Mouse (Mus musculus) mouse trophoblast stem cell (cell line): ENCODE results near the gene Spg20.

Experiments
- in situ Hi-C, 2 experiments: fragments of 300-500 bp; cut with MseI, MboI; formaldehyde crosslinking; loops; 2 replicates in 1 of 2; 3 replicates in 1 of 2; pipeline ENCODE4 v1.15.1; 2025

Gene Spg20

DNA sequence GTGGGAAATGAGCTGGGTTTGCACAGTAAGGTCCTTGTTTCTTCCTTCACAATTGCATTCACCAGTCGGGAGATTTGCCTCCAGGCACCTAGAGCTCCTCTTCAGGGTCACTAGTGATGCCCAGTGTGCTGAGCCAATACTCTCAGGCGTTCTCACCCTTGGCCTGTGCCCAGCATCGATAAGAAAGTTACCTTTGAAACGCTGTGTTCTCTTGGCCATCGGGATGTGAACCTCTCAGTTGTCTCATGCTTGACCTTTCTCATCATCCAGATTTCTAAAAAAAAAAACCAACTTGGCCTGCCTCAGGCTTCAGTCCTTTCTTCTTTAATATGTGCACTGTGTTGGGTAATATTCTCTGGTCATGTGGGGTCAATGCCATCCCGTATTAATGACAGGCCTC, 34.5 kb downstream of the Spg20 start:
- in situ Hi-C loops, result no loop called here

DNA sequence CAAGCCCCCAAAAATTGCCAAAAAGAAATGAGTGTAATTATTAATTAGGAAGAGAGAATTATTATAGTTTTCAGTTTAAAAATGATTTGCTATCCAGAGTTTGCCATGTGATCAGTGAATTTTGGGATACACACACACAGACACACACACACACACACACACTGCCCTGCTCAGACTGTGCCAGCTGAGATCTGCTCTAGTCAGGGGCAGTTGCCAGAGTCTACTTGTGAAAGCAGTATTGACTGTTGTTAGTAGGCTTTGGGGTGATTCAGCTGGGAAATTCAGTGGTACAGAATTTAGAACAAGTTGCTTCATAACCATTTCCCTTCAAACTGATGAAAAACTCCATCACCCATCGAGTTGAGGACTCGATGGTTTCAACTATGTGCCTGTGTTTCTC, 35.2 kb downstream of the Spg20 start:
- in situ Hi-C loops, result no loop called here

DNA sequence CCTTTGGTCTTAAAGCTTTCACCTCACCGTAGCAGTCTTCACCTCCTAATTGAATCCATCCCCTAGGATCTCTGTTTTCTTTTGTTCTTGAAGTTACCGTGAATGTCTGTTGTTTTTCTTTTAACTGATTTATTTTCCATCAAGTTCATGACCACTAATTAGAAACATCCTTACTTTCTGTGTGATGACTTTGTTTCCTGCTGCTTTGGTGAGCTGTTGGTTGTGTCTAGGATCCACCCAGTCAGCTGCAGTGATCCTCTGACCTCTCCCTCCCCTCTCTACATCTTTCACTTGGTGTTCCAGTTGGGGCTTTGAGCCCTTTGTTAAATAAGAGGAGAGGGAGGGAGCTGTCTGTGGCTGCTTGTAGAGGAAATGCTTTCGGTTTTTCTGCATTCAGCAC, 36.2 kb downstream of the Spg20 start:
- in situ Hi-C loops, result no loop called here

DNA sequence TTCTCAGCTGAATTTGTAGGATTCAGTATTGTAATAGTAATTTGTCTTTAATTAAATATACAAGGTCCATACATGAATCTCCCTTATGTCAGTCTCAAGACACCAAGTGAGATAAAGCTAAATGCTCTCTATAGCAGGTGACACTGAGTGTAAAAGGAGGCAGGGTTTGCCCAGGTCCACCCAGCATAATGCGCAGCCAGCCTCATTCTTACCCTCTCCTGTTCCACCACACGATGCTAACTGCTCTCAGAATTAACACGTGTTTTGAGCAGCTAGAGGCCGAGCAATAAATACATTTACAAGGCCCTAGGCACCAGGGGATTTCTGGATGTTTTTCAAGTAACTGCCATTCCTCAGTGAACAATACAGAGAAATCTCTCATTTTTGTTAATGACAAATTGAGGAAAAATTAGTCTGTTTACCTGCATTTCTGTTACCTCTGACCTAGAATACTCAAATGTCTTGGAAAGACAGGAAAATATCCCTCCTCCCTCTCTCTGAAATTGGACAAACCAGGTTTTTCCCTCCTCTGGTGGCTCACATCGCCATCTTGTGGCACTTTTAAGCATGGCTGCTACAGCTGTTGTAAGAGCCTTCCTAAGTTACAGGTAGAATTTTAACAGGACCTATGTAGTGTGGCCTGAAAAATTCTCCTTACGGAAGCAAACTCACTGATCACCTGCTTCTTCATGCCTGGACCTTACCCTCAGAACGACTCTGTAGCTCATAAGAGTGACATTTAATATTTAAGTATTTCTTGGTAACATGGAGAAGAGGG, 39.9 kb downstream of the Spg20 start:
- in situ Hi-C loops, result loop anchor here (5.0 to 10.0 kb wide), 3 partner anchors 75 to 205 kb away; no protein-coding TSS in a partner anchor

DNA sequence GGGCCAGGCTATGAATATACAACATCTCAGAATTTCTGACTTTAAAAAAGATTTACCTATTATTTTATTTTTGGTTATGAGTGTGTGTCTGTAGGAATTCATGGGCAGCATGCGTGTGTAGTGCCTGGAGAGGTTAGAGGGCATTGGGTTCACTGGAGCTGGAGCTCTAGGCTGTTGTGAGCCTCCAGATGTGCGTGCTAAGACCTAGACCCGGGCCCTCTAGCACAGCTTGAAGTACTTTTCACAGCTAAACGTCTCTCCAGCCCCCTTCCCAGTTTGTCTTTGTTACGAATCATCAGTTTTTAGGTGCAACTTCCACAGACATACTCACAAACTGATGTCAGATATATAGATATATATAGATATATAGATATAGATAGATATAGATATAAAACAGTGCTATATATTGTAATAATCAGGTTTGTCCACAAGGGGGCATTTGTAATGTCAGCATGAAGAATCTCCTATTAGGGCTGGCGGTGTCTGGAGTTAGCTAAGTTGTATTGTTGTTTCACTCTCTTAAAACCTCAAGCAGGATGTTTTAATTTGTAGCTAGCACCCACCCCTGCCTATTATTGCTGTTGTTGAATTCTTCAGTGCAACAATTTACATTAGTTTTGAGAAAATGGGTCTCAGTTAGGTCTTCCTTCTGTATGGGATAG, 40.9 kb downstream of the Spg20 start:
- in situ Hi-C loops, result loop anchor here (5.0 to 10.0 kb wide), 3 partner anchors 76 to 204 kb away; no protein-coding TSS in a partner anchor

DNA sequence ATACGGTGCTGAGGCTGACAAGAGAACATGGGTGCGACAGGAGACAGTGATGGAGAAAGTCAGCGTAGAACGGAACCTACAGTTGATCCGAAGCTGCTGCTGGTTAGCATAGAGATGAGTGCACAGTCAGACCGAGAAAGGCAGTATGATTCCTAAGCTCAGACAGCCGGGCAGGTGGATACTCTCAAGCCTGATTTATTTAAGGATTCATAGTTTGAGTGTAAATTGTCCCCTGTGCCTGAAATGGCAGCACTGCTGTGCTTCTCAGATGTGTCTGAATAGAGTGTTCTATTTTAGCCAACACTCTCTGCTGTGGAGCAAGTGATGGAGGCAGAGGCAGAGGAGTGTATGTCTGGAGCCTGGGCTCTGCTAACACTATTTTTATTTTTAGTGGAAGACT, 42.3 kb downstream of the Spg20 start:
- in situ Hi-C loops, result loop anchor here (5.0 to 10.0 kb wide), 3 partner anchors 77 to 203 kb away; no protein-coding TSS in a partner anchor

DNA sequence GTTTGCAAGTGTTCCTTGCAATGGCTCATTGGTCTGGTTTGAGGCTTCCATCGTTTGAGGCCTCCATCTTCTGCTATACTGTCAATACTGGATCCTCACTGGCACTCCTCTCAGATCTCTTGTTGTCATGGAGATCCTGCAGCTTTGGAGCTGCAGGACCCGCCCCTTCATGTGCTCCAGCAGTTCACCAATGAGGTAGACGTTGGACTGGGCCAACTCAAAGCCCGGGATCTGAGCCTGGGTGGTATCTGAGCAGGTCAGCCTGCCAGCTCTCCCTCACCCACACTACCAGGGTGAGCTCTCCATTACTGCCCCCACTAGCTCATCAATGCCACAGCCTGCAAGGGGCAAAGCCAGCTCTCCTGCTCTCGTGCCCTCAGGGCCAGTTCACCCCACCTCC, 45.5 kb downstream of the Spg20 start:
- in situ Hi-C loops, result loop anchor here in 1 of 2 experiments (10.0 kb wide), 1 partner anchor 197 kb away; no protein-coding TSS in a partner anchor

DNA sequence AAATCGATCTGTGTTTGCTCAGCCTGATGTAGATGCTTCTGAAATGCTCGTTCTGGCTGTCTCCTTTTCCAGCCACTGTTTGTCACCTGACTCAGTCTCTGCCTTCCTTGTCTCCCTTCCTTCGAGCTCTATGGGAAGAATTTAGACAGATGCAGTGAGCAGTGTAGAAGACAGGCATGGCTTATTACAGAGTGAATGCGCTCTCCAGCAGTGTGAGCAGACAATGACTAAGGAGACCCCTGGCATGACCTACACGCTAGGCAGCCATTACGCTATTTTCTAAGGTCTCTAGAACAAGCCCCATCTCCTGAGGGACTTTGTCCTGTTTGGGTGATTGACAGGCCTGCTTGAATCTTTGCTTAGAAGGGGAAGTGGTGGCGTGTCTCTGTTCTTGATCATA, 49.2 kb downstream of the Spg20 start:
- in situ Hi-C loops, result no loop called here

DNA sequence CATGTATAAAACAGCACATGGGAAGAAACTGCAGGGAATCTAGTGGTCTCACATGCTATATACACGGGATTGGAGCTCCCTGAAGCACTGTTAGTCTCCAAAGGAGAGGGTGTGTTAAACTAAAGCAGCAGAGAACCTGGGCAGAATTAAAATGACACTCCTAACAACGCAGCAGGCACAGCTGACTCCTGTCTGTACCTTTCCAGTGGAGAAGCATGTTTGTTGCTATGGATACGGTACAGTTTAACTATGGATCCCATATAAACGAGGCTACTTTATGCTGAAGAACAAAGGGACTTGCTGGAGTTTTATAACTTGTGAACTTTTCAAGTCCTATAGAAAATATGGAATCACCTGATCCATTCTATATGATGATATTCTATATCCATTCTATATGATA, 51.6 kb downstream of the Spg20 start:
- in situ Hi-C loops, result no loop called here

DNA sequence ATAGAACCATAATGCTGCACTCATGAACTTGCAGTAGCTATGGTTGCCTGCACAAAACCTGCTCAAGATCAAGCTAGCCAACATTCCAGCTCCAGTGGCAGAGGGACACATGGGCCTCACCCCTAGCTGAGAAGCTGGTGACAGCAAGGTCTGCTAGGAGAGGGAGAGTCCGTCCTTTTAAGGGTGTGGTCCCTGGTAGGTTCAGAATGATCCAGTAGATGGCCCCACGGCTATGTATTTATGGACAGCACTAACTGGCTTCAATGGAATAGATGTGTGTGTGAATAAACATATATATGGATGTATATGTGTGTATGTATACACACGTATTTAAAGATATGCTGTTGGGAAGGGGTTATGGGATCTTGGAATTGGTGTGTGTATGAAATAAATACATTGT, 60.6 kb downstream of the Spg20 start:
- in situ Hi-C loops, result no loop called here

DNA sequence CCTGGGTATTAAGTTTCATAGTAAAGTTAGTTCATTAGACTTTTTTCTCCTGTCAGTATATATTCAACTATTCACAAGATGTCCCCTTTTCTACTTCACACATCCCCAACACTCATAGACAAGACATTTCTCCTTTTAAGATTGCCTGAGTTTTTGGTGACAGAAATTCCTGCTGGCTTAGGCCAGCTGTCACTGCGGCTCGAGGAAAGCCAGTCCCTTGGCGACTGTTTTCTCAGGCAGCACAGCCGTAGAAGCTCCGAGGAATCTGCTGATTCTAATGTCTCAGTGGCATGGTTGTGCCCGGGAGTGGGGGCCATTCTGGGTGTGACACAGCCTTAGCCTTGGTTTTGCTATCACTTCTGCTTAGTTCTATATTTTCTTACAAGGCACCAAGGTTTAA, 65.4 kb downstream of the Spg20 start:
- in situ Hi-C loops, result no loop called here

DNA sequence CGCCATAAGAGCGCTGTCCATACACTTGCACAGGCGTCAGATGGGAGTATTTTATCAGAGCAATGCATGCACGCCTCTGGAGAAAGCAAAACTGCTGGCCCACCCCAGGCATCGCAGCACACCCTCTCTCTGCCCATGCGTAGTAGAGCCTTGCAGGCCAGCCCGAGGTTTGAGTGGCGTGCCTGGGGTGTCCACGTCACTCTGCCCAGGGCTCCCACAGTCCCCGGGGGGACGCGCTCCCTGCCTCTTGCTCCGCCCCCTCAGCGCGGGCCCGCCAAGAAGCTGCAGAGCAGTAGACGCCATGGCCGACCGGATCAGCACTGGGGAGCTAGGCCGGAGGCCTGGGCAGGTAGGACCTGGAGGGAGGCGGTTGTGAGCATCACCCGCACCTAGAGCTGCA, 69.9 kb downstream of the Spg20 start, which contains the start of gene Sohlh2:
Gene Sohlh2, plus strand, starts transcription at position 263 of the 400 bp plus-strand sequence.
- in situ Hi-C loops, result no loop called here
